Mouse (Mus musculus) neural tube, embryonic 15.5 days (tissue): Measurements from ENCODE around the gene Pex14. TPM values are rescaled to one million over a fixed set of nuclear protein-coding genes. Genes with fewer than 3 reads are reported as not detected.

Source experiments
- ATAC-seq: fragments of 200-750 bp; cut with Nextera tagmentation; 2 replicates; pipeline ENCODE4 v1.8.0; 2017; ENCODE audit warnings: mild to moderate bottlenecking, moderate TSS enrichment, moderate library complexity; ENCODE audit not compliant: low FRiP score
- H3K27ac ChIP-seq: fragments of 300-500 bp; sonication (generic); replicated peaks from 2 replicates; pipeline ENCODE4 v1.5.1; 2015; ENCODE audit warnings: mild to moderate bottlenecking, inconsistent platforms
- H3K27me3 ChIP-seq: fragments of 300-500 bp; sonication (generic); replicated peaks from 2 replicates; pipeline ENCODE4 v1.6.1; 2015; ENCODE audit warnings: inconsistent platforms
- H3K36me3 ChIP-seq: fragments of 300-500 bp; sonication (generic); 2 replicates; pipeline ENCODE4 v1.6.1; 2015; ENCODE audit warnings: inconsistent platforms
- H3K4me1 ChIP-seq: fragments of 300-500 bp; sonication (generic); 2 replicates; pipeline ENCODE4 v1.6.1; 2015; ENCODE audit warnings: inconsistent platforms
- H3K4me2 ChIP-seq: fragments of 300-500 bp; sonication (generic); 2 replicates; pipeline ENCODE4 v1.6.1; 2015; ENCODE audit warnings: inconsistent platforms, mild to moderate bottlenecking, moderate library complexity
- H3K4me3 ChIP-seq: fragments of 300-500 bp; sonication (generic); replicated peaks from 2 replicates; pipeline ENCODE4 v1.5.1; 2015; ENCODE audit warnings: mild to moderate bottlenecking, inconsistent platforms
- H3K9ac ChIP-seq: fragments of 300-500 bp; sonication (generic); replicated peaks from 2 replicates; pipeline ENCODE4 v1.6.1; 2015; ENCODE audit warnings: mild to moderate bottlenecking, inconsistent platforms
- H3K9me3 ChIP-seq: fragments of 300-500 bp; sonication (generic); replicated peaks from 2 replicates; pipeline ENCODE4 v1.6.1; 2016; ENCODE audit warnings: inconsistent platforms
- WGBS: fragments of 180-500 bp; shearing (Covaris S2); methylation state at CpG from one replicate; pipeline ENCODE4 v1.1.7; 2015; ENCODE audit warnings: mixed read lengths; 5-methylcytosine and 5-hydroxymethylcytosine counted together
- polyA plus RNA-seq: library from polyadenylated mRNA; unstranded; fragments of >200 nt; fragmentation: Nextera tagmentation; extraction: Ambion mirVana; gene quantifications from 2 replicates; pipeline ENCODE4 v1.2.1, GENCODE M21; 2015

Gene Pex14
- polyA plus RNA-seq, 1 experiment from 2014 or later = 60.0 TPM

DNA sequence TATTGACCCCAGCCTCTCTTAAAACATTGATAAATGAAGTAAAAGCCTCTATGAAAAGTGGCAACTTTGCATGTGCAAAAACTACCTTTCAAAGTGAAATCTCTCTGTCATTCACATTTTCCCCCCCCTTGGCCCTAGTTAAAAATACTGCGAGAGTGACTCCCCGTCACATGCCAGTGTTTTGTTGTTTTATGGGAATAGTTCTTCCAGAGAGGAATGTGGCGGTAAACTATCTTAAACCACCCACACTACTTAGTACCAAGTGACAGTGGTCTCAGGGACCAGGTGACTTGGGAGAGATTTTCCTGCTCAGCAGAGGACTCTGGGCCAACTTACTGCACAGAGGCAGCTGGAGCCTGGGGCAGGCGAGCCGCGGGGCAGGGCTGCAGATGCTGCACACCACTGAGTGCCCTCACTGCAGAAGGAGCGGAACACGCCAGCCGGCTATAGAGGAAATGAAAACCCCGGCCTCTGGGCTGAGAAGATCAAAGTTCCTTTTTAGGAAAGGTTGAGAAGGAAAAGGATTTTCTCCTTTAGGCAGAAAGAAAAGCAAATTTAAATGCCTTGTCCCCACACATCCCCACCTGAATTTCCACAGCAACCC, 50.9 kb downstream of the Pex14 start:
- Histone ChIP-seq H3K9me3 (no peaks in the 10 kb centered on the region), H3K4me2 (no peak overlapping the region), H3K4me1 (peaks cover 46% of the 10 kb centered on the region), H3K27me3 (peaks cover 4% of the 10 kb centered on the region; the same call in 1 of the 2 replicates), H3K36me3 (no peaks in the 10 kb centered on the region), H3K4me3 (no peak overlapping the region), H3K27ac (peak overlapping the region; percentile 60), H3K9ac (no peak overlapping the region)
- ATAC-seq = no peak
- WGBS = 24% methylated on average over 10 of the region's 10 CpGs

DNA sequence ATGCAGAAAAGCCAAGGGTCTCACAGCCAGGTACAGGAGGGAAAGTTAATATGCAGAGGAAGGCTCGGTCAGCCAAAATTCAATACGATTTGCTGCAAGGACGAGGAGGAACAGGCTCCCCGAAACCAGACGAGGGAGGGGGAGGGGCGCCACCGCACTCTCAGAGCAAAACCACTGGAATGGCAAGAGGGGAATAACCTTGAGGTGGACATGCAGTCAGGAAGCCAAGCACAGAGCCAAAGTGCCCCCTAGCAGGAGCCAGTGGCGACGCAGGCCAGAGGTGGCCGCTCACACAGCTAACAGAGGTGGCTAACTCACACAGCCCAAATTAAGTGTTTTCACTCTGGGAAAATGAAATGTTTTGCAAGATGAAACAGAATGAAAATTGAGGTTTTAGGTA, 52.3 kb downstream of the Pex14 start:
- Histone ChIP-seq H3K9me3 (no peaks in the 10 kb centered on the region), H3K4me1 (peaks cover 46% of the 10 kb centered on the region), H3K27ac (peak overlapping the region; percentile 64), H3K4me3 (no peak overlapping the region), H3K4me2 (peak overlapping the region; percentile 25), H3K36me3 (no peaks in the 10 kb centered on the region), H3K27me3 (peaks cover 4% of the 10 kb centered on the region; the same call in 1 of the 2 replicates), H3K9ac (no peak overlapping the region)
- WGBS = 8% methylated on average over 10 of the region's 10 CpGs
- peak; percentile 55; the same call in 1 of the 2 replicates for ATAC-seq

DNA sequence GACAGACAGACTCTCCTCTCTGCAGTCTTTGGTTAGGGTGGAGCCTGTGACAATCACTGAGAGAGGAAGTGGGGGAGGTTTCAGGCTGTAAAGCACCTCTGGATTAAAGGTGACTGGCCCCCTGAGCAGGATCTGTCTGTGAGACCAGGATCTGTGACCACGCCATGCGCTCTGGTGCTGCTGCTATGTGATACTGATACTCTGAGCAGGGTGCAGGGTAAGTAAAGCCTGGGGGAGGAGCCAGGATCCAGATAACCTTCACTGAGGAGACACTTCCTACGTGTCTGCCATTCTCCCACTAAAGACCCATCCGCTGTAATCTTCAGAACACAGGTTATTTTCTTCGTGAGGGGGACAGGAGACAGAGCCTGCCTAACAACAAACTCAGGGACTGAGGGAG, 53.8 kb downstream of the Pex14 start:
- peak overlapping the region; percentile 64; the same call in 1 of the 2 replicates for H3K27ac ChIP-seq
- 0 out of 2 replicates have a peak overlapping the region, but pooled peaks have one; percentile 20 for H3K9ac ChIP-seq

DNA sequence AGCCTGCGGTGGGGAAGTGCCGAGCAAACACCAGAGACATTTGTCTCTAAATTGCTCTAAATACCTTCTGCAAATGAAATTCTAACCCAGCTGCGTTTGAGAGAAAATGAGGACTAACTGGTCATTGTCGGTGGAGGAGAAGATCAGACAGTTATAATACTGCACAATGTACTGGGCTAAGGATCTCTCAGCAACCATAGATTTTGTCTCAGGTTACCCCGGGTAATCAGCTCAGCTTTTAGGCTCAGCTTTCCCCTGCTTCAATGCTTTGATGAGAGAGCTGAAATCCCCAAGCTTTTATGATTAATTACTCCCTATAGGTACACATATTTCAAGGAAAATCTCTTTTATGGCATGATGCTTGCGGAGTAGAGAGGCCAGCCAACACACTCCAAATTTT, 59.4 kb downstream of the Pex14 start:
- Histone ChIP-seq H3K36me3 (no peaks in the 10 kb centered on the region), H3K4me1 (peaks cover 33% of the 10 kb centered on the region), H3K4me3 (no peak overlapping the region), H3K9ac (no peak overlapping the region), H3K27ac (peak overlapping the region; percentile 42), H3K9me3 (no peaks in the 10 kb centered on the region), H3K4me2 (no peak overlapping the region), H3K27me3 (no peaks in the 10 kb centered on the region)
- ATAC-seq = 0 out of 2 replicates have a peak, but pooled peaks have one; percentile 33
- WGBS = 44% methylated on average over 6 of the region's 6 CpGs

More for the DNA sequence above, 53.8 kb downstream of the Pex14 start:
- Histone ChIP-seq H3K36me3 (no peaks in the 10 kb centered on the region), H3K4me1 (peaks cover 48% of the 10 kb centered on the region), H3K4me2 (no peak overlapping the region), H3K27me3 (peaks cover 3% of the 10 kb centered on the region; the same call in 1 of the 2 replicates), H3K9me3 (no peaks in the 10 kb centered on the region), H3K4me3 (no peak overlapping the region)
- 64% methylated on average over 5 of the region's 5 CpGs for WGBS
- no peak for ATAC-seq

DNA sequence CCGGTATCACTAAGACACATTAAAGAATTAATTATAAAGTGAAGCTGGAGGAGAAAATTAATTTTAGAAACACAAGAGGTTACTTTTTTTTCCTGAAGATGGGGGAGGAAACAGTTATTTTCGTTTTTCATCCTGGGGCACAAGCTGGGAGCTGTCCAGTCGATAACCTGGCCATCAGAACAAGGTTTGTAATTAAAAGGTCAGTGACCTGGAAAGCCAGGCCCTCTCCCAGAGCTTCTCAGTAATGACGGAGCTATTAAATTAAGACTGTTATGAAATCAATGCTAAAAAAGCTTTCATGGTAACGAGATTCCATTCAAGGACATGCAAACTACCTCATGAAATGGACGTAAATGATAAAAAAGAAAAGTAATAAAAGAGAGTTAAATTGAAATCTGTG, 62.0 kb downstream of the Pex14 start:
- Histone ChIP-seq H3K9me3 (no peaks in the 10 kb centered on the region), H3K36me3 (no peaks in the 10 kb centered on the region), H3K9ac (no peak overlapping the region), H3K27me3 (no peaks in the 10 kb centered on the region), H3K27ac (no peak overlapping the region), H3K4me2 (no peak overlapping the region), H3K4me3 (no peak overlapping the region), H3K4me1 (peaks cover 33% of the 10 kb centered on the region)
- ATAC-seq = no peak
- 62% methylated on average over 6 of the region's 6 CpGs for WGBS

DNA sequence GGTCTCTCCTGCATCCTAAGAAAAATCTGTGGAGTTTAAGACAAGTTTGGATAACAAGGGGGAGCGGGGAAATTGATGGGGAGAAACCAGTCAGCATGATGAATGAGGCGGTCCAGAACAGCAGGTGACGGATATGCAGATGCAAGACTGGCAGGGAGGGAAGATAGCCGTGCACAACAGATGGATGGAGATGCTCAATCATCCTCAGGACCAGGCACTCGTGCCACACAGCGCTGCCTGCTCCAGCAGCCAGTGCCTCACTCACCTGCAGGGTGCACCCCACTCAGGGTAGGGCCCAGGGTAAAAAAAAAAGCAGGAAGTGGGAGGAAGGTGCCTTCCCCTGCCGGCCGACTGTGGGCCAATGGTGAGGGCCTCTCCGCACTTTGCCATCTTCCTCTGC, 63.1 kb downstream of the Pex14 start:
- no peaks in the 10 kb centered on the region for H3K36me3 ChIP-seq
- H3K9ac ChIP-seq = no peak overlapping the region
- peaks cover 33% of the 10 kb centered on the region for H3K4me1 ChIP-seq
- no peak overlapping the region for H3K4me3 ChIP-seq
- H3K9me3 ChIP-seq = no peaks in the 10 kb centered on the region
- ATAC-seq = no peak
- H3K4me2 ChIP-seq = no peak overlapping the region
- H3K27ac ChIP-seq = no peak overlapping the region
- WGBS = 29% methylated on average over 9 of the region's 9 CpGs
- no peaks in the 10 kb centered on the region for H3K27me3 ChIP-seq

DNA sequence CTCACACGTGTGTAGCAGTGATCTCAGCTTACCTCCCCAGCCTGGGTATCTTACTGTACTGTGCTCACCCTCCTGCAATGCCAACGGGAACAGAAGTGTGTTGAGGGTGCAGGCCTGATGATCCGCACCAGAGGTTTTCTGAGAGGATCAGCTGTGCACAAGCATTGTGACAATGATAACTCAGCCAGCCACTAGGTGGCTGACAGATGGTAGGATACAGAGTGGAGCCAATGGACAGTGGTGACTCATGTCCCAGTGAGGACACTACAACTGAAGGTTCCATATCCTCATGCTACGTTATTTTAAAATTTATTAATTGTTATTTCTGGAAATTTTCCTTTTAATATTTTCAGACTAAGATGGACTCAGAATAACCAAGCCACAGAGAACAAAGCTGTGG, 68.2 kb downstream of the Pex14 start:
- H3K9ac ChIP-seq = no peak overlapping the region
- H3K4me2 ChIP-seq = no peak overlapping the region
- no peaks in the 10 kb centered on the region for H3K36me3 ChIP-seq
- H3K4me3 ChIP-seq = no peak overlapping the region
- WGBS = 74% methylated on average over 4 of the region's 4 CpGs
- ATAC-seq = no peak
- no peaks in the 10 kb centered on the region for H3K9me3 ChIP-seq
- H3K27ac ChIP-seq = no peak overlapping the region
- peaks cover 14% of the 10 kb centered on the region for H3K4me1 ChIP-seq
- no peaks in the 10 kb centered on the region for H3K27me3 ChIP-seq

DNA sequence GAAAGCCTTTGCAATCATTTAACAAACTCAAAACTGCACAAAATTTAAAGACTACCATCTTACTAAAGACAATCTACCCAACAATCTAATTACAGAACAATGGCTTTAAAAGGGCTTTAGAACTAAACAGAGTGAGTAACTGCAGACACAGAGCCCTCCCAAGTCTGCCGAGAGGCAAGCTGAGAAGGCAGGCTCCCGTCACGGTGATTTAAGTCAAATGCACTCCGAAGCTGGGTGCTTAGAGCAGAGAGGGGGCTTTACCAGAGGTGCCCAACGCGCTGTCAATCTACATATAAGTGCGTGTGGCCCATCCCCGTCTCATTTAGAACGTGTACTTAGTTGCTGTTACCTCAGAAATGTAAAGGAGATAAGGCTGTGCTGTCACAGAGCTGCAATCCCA, 72.1 kb downstream of the Pex14 start:
- 22% methylated on average over 9 of the region's 9 CpGs for WGBS
- Histone ChIP-seq H3K4me1 (peaks cover 25% of the 10 kb centered on the region), H3K4me2 (no peak overlapping the region), H3K27ac (no peak overlapping the region), H3K36me3 (no peaks in the 10 kb centered on the region), H3K9me3 (no peaks in the 10 kb centered on the region), H3K4me3 (no peak overlapping the region), H3K27me3 (no peaks in the 10 kb centered on the region), H3K9ac (no peak overlapping the region)
- ATAC-seq = no peak

DNA sequence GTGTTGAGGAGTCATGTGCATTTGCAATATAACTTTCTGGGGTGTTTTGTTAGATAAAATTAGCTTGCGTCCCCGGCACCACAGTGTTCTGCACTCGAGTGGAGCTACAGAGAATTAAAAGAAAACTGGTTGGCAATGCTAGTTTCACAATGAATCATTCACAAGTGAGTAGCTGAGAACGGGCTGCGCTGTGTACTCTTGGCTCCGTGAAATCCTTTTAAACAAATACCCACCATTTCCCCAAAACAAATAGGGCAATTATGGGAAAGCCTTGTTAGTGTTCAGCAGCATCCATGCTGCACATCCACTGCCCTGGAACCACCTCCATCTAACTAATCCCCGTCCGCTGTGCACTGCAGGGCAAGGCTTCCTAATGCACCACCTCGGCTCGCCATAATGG, 74.4 kb downstream of the Pex14 start:
- H3K4me3 ChIP-seq = no peak overlapping the region
- no peak overlapping the region for H3K9ac ChIP-seq
- peaks cover 25% of the 10 kb centered on the region for H3K4me1 ChIP-seq
- H3K9me3 ChIP-seq = no peaks in the 10 kb centered on the region
- H3K36me3 ChIP-seq = no peaks in the 10 kb centered on the region
- H3K27me3 ChIP-seq = no peaks in the 10 kb centered on the region
- no peak for ATAC-seq
- no peak overlapping the region for H3K27ac ChIP-seq
- WGBS = 41% methylated on average over 10 of the region's 10 CpGs
- no peak overlapping the region for H3K4me2 ChIP-seq

DNA sequence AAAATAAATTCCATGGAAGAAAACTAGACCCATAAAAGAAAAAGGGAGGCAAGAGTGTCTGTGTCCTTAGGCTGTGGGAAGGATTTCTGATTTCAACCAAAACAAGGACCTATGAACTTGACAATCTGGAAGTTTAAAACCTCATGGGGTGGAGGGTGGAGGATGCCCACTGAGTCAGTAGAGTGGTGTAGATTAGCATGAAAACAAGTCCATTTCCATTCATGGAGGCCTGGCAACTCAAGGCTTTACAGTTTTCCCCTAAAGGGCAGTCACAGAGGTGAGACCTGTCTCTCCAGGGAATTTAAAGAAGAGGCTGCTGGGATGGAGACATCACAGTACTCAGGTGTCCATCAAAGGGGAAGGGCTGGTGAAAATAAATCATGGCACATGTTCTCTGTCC, 78.7 kb downstream of the Pex14 start:
- Histone ChIP-seq H3K9me3 (no peaks in the 10 kb centered on the region), H3K36me3 (no peaks in the 10 kb centered on the region), H3K4me2 (no peak overlapping the region), H3K4me3 (no peak overlapping the region), H3K4me1 (peaks cover 12% of the 10 kb centered on the region; the same call in 1 of the 2 replicates), H3K9ac (no peak overlapping the region), H3K27ac (no peak overlapping the region), H3K27me3 (no peaks in the 10 kb centered on the region)
- no peak for ATAC-seq

DNA sequence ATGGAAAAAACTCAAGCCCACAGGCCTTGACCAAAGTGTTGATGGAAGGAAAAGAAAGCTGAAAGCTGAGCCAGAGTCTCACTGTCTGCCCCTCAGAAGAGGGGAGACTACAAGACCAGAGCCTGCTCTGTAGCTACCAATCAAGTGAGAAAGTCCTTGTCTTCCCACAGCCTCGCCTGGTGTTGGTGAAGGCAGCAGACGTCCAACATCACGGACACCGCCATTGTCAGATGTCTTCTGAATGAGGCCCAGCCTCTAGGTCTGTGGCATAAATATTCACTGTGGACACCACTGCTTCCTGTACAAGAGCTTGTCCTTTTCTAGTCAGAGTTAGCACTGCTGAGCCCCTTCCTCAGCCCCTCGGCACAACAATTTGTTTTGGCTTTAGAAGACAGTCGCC, 80.2 kb downstream of the Pex14 start:
- no peaks in the 10 kb centered on the region; the same call in 1 of the 2 replicates for H3K4me1 ChIP-seq
- H3K4me2 ChIP-seq = no peak overlapping the region
- no peak overlapping the region for H3K4me3 ChIP-seq
- no peaks in the 10 kb centered on the region for H3K36me3 ChIP-seq
- ATAC-seq = no peak
- no peak overlapping the region for H3K9ac ChIP-seq
- no peaks in the 10 kb centered on the region for H3K9me3 ChIP-seq
- no peak overlapping the region for H3K27ac ChIP-seq
- 81% methylated on average over 6 of the region's 6 CpGs for WGBS
- H3K27me3 ChIP-seq = no peaks in the 10 kb centered on the region

DNA sequence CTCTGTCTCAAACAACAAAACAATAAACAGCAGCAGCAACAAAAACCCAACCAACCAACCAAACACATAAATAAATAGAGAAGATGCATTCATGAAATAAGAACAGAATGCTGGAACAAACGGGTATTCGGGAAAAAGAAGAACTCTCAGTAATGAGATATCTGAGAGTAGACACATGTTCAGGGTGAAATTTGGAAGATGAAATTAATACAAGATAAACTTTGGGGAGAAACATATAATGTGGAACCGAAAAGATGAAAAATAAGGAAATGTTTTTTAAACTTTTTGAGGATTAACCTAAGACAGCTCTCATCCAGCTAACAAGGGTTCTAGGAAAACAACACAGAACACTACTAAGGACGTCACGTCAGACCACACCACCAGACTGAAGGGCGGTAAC, 92.9 kb downstream of the Pex14 start:
- no peak for ATAC-seq
- no peak overlapping the region for H3K4me3 ChIP-seq
- H3K4me1 ChIP-seq = no peaks in the 10 kb centered on the region
- no peaks in the 10 kb centered on the region for H3K36me3 ChIP-seq
- WGBS = 94% methylated on average over 6 of the region's 6 CpGs
- no peak overlapping the region for H3K27ac ChIP-seq
- no peak overlapping the region for H3K4me2 ChIP-seq
- no peaks in the 10 kb centered on the region for H3K27me3 ChIP-seq
- H3K9me3 ChIP-seq = no peaks in the 10 kb centered on the region
- no peak overlapping the region for H3K9ac ChIP-seq
